Mouse (Mus musculus): ENCODE measurements at regions not wholly inside any gene's neighbourhood (a gene's known extent, or its start where the extent isn't known, plus 50 kb on each side); places are given as distances from the start of the nearest gene placed in this dataset.
A peak's percentile ranks its signal among the peaks of the same experiment; 100 is the strongest.

- no peak for DNase-seq
- Histone ChIP-seq H3K36me3 (ENCODE audit: control insufficient read depth, insufficient read depth, low read length) (no peaks in the 10 kb centered on the region), H3K9ac (ENCODE audit: low read depth, low read length) (no peak overlapping the region), H3K79me2 (replicated peaks; ENCODE audit: control insufficient read depth, insufficient read depth, low read length) (no peaks in the 10 kb centered on the region), H3K4me1 (ENCODE audit: control insufficient read depth, insufficient read depth, low read length) (no peaks in the 10 kb centered on the region), H3K27me3 (ENCODE audit: control insufficient read depth, insufficient read depth, low read length) (no peaks in the 10 kb centered on the region), H3K27ac (no peak overlapping the region), H3K4me3 (no peak overlapping the region)
- intact Hi-C loops (cut with DNase I) = no loop called here
- 69% methylated on average over 2 of the region's 2 CpGs for WGBS
- TF ChIP-seq POLR2A (IDR thresholded peaks at IDR 0.05; ENCODE audit: insufficient read depth, low read depth, low read length) = no peak
- no peak for TF ChIP-seq CTCF (IDR thresholded peaks at IDR 0.05)
- TF ChIP-seq EP300 (IDR thresholded peaks at IDR 0.05; ENCODE audit: insufficient read depth, low read depth, low read length) = no peak
Measured at GRCm38 (mm10) chr19:32965488-32965887, 208.2 kb downstream of the Pten start.

- no peak for DNase-seq
- H3K27ac ChIP-seq = no peak overlapping the region
- no peak for TF ChIP-seq CTCF (IDR thresholded peaks at IDR 0.05)
- TF ChIP-seq EP300 (IDR thresholded peaks at IDR 0.05; ENCODE audit: insufficient read depth, low read depth, low read length) = no peak
- TF ChIP-seq POLR2A (IDR thresholded peaks at IDR 0.05; ENCODE audit: insufficient read depth, low read depth, low read length) = no peak
- no peaks in the 10 kb centered on the region for H3K36me3 ChIP-seq (ENCODE audit: control insufficient read depth, insufficient read depth, low read length)
- H3K27me3 ChIP-seq (ENCODE audit: control insufficient read depth, insufficient read depth, low read length) = no peaks in the 10 kb centered on the region
- intact Hi-C loops (cut with DNase I) = no loop called here
- 84% methylated on average over 7 of the region's 7 CpGs for WGBS
- H3K9ac ChIP-seq (ENCODE audit: low read depth, low read length) = no peak overlapping the region
- no peaks in the 10 kb centered on the region for H3K4me1 ChIP-seq (ENCODE audit: control insufficient read depth, insufficient read depth, low read length)
- H3K4me3 ChIP-seq = no peak overlapping the region
- no peaks in the 10 kb centered on the region for H3K79me2 ChIP-seq (replicated peaks; ENCODE audit: control insufficient read depth, insufficient read depth, low read length)
Measured at GRCm38 (mm10) chr19:32969213-32969776, 212.0 kb downstream of the Pten start.

GRCm38 (mm10) chr19:32972116-32972515 lies 214.8 kb downstream of the Pten start:
- Histone ChIP-seq H3K27ac (no peak overlapping the region), H3K4me1 (ENCODE audit: control insufficient read depth, insufficient read depth, low read length) (no peaks in the 10 kb centered on the region), H3K79me2 (replicated peaks; ENCODE audit: control insufficient read depth, insufficient read depth, low read length) (no peaks in the 10 kb centered on the region), H3K4me3 (no peak overlapping the region), H3K9ac (ENCODE audit: low read depth, low read length) (no peak overlapping the region), H3K27me3 (ENCODE audit: control insufficient read depth, insufficient read depth, low read length) (no peaks in the 10 kb centered on the region), H3K36me3 (ENCODE audit: control insufficient read depth, insufficient read depth, low read length) (no peaks in the 10 kb centered on the region)
- 61% methylated on average over 6 of the region's 6 CpGs for WGBS
- intact Hi-C loops (cut with DNase I) = no loop called here
- no peak for TF ChIP-seq POLR2A (IDR thresholded peaks at IDR 0.05; ENCODE audit: insufficient read depth, low read depth, low read length)
- TF ChIP-seq EP300 (IDR thresholded peaks at IDR 0.05; ENCODE audit: insufficient read depth, low read depth, low read length) = no peak
- TF ChIP-seq CTCF (IDR thresholded peaks at IDR 0.05) = no peak
- no peak for DNase-seq

- Histone ChIP-seq H3K4me1 (ENCODE audit: control insufficient read depth, insufficient read depth, low read length) (no peaks in the 10 kb centered on the region), H3K9ac (ENCODE audit: low read depth, low read length) (no peak overlapping the region), H3K27me3 (ENCODE audit: control insufficient read depth, insufficient read depth, low read length) (no peaks in the 10 kb centered on the region), H3K36me3 (ENCODE audit: control insufficient read depth, insufficient read depth, low read length) (no peaks in the 10 kb centered on the region), H3K4me3 (no peak overlapping the region), H3K27ac (no peak overlapping the region), H3K79me2 (replicated peaks; ENCODE audit: control insufficient read depth, insufficient read depth, low read length) (no peaks in the 10 kb centered on the region)
- TF ChIP-seq CTCF (IDR thresholded peaks at IDR 0.05) = no peak
- TF ChIP-seq POLR2A (IDR thresholded peaks at IDR 0.05; ENCODE audit: insufficient read depth, low read depth, low read length) = no peak
- TF ChIP-seq EP300 (IDR thresholded peaks at IDR 0.05; ENCODE audit: insufficient read depth, low read depth, low read length) = no peak
- 81% methylated on average over 3 of the region's 3 CpGs for WGBS
- DNase-seq = no peak
- intact Hi-C loops (cut with DNase I) = no loop called here
Measured at GRCm38 (mm10) chr19:32973130-32973529, 215.8 kb downstream of the Pten start.

- DNase-seq = peak; percentile 65 to 77
- H3K4me3 ChIP-seq = no peak overlapping the region
- intact Hi-C loops (cut with DNase I) = no loop called here
- TF ChIP-seq CTCF (IDR thresholded peaks at IDR 0.05) (no peak), POLR2A (IDR thresholded peaks at IDR 0.05; ENCODE audit: insufficient read depth, low read depth, low read length) (no peak), EP300 (IDR thresholded peaks at IDR 0.05; ENCODE audit: insufficient read depth, low read depth, low read length) (no peak)
- H3K27me3 ChIP-seq (ENCODE audit: control insufficient read depth, insufficient read depth, low read length) = no peaks in the 10 kb centered on the region
- no peak overlapping the region for H3K9ac ChIP-seq (ENCODE audit: low read depth, low read length)
- no peak overlapping the region for H3K27ac ChIP-seq
- no peaks in the 10 kb centered on the region for H3K4me1 ChIP-seq (ENCODE audit: control insufficient read depth, insufficient read depth, low read length)
- no peaks in the 10 kb centered on the region for H3K79me2 ChIP-seq (replicated peaks; ENCODE audit: control insufficient read depth, insufficient read depth, low read length)
- 50% methylated on average over 4 of the region's 4 CpGs for WGBS
- no peaks in the 10 kb centered on the region for H3K36me3 ChIP-seq (ENCODE audit: control insufficient read depth, insufficient read depth, low read length)
Measured at GRCm38 (mm10) chr19:32974778-32975240, 217.5 kb downstream of the Pten start.

- TF ChIP-seq EP300 (IDR thresholded peaks at IDR 0.05; ENCODE audit: insufficient read depth, low read depth, low read length) (no peak), POLR2A (IDR thresholded peaks at IDR 0.05; ENCODE audit: insufficient read depth, low read depth, low read length) (no peak), CTCF (IDR thresholded peaks at IDR 0.05) (no peak)
Measured at GRCm38 (mm10) chr19:32975303-32975702, 218.0 kb downstream of the Pten start.

More at GRCm38 (mm10) chr19:32975303-32975702, 218.0 kb downstream of the Pten start:
- no peaks in the 10 kb centered on the region for H3K36me3 ChIP-seq (ENCODE audit: control insufficient read depth, insufficient read depth, low read length)
- no peaks in the 10 kb centered on the region for H3K79me2 ChIP-seq (replicated peaks; ENCODE audit: control insufficient read depth, insufficient read depth, low read length)
- H3K27me3 ChIP-seq (ENCODE audit: control insufficient read depth, insufficient read depth, low read length) = no peaks in the 10 kb centered on the region
- intact Hi-C loops (cut with DNase I) = no loop called here
- no peak overlapping the region for H3K9ac ChIP-seq (ENCODE audit: low read depth, low read length)
- DNase-seq = no peak
- H3K27ac ChIP-seq = no peak overlapping the region
- no peak overlapping the region for H3K4me3 ChIP-seq
- 82% methylated on average over 5 of the region's 5 CpGs for WGBS
- H3K4me1 ChIP-seq (ENCODE audit: control insufficient read depth, insufficient read depth, low read length) = no peaks in the 10 kb centered on the region
